Mouse (Mus musculus): Measurements from ENCODE around the gene Ttc13. TPM values are rescaled to one million over a fixed set of nuclear protein-coding genes. Genes with fewer than 3 reads are reported as not detected.

The Ttc13 gene
- 10 to 100 TPM in 1 of 2 experiments, 1 to 10 TPM in 1; 3.7 to 17.1 TPM for polyA plus RNA-seq (2012; fragmentation: generic; extraction: Trizol)

DNA sequence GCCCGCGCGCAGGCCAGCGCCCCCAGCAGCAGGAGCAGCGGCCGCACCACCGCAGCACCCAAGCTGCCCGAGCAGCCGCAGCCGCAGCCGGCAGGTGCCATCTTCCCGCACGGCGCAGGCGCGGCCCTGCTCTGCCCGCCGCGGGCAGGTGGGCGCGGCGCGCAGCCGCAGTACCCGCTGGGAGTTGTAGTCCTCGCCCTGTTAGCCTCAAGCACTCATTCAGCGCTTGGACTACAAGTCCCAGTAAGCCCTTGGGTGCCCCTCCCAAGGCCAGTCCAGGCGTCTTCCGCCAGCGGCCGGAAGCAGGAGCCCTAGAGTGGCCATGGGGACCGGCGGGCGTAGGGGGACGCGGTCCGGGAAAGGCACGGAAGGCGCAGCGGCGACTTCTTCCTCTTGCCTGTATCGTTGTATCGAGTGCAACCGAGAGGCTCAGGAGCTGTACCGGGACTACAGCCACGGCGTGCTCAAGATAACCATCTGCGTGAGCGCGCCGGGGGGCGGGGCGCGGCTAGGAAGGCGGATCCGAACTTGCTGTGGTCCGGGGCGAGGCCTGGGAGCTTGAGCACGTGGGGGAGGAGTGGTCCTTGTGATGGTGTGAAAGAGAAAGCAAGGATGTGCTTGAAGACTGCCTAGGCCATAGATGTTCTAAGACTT, at the start of gene Ttc13, which contains the start of gene Arv1:
Gene Ttc13, minus strand, starts transcription at position 122 of the 654 bp plus-strand sequence.
Gene Arv1, plus strand, starts transcription at position 278 of the 654 bp plus-strand sequence.

DNA sequence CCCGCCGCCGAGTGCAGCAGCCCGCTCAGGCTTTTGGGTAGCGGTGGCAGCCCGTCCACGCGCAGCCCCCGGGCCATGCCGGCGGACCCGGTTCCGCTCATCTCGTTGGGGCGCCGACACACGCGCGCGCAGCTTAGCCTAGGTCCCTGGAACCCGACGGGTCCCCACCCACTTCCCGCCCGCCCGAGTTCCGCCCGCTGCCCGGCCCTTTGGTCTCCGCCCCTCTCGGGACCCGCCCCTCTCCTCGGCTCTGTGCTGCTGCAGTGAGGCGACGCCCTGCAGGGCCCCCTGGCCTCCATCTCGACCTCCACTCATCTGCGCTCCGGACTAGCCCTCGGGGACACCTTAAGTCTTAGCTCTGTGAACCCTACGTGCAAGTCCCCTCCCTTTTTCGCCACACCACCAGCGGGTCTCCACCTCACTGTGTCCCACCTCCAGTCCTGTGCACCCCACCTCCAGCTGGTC, 30.0 kb upstream of the Ttc13 start, which contains the start of gene Fam89a:
Gene Fam89a, minus strand, starts transcription at position 124 of the 465 bp plus-strand sequence.

DNA sequence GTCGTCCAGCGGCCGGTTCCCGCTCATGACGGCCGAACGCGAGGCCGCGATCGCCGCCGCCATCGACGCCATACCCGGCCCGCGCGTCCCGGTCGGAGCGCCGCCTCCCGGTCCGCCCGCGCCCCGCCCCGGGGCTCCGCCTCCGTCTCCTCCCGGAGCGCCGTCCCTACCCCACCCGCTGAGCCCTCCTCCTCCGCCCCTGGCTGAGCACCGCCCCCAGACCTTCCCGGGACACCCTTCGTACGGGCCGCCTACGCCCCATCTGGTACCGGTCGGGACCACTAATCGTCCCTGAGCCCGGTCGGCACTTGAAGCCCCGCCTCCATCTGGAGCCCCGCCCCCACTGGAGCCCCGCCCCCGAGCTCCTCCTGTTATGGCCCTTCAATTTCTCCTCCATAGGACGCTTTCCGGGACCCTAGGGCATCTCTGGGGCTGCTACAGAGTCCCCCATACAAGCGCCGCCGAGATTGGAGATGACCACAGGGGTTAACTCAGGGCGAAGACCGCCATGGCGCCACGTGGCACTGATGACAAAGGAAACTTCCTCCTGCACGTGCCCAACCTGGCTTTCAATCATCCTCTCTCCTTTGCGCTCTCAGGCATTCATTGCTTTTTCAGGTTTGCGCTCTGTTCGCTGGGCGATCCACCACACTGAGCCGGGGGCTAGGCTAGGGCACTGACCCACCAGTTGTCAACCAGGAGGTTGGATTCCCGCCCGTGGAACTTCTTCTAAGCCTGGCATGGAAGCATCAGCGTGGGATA, 58.5 kb downstream of the Ttc13 start, which contains the start of gene 2310022B05Rik:
Gene 2310022B05Rik, minus strand, starts transcription at position 258 of the 762 bp plus-strand sequence.

Other genes starting within 250 kb of the Ttc13 start
- 10 to 100 TPM in 1 of 2 experiments, 1 to 10 TPM in 1; 8.2 to 20.6 TPM for gene Cog2, start 201.2 kb downstream of the Ttc13 start, polyA plus RNA-seq (2012; fragmentation: generic; extraction: Trizol)
- gene Agt, start 152.3 kb downstream of the Ttc13 start, polyA plus RNA-seq (2012; fragmentation: generic; extraction: Trizol): under 1 TPM; 0.06 to 0.47 TPM
- gene Capn9, start 145.9 kb downstream of the Ttc13 start, polyA plus RNA-seq (2012; fragmentation: generic; extraction: Trizol): under 1 TPM in 1 of 2 experiments, not detected in 1; 0.02 TPM
- gene 2310022B05Rik, start 58.6 kb downstream of the Ttc13 start, polyA plus RNA-seq (2012; fragmentation: generic; extraction: Trizol): 10 to 100 TPM; 46.3 to 63.8 TPM
- gene Arv1, start 156 bp upstream of the Ttc13 start, polyA plus RNA-seq (2012; fragmentation: generic; extraction: Trizol): 1 to 10 TPM; 3.6 to 5.2 TPM
- under 1 TPM; 0.02 to 0.26 TPM for gene Fam89a, start 29.8 kb upstream of the Ttc13 start, polyA plus RNA-seq (2012; fragmentation: generic; extraction: Trizol)
- under 1 TPM in 1 of 2 experiments, not detected in 1; under 0.01 TPM for gene Trim67, start 71.1 kb upstream of the Ttc13 start, polyA plus RNA-seq (2012; fragmentation: generic; extraction: Trizol)
- gene Gnpat, start 141.1 kb upstream of the Ttc13 start, polyA plus RNA-seq (2012; fragmentation: generic; extraction: Trizol): 10 to 100 TPM; 25.5 to 43.4 TPM
- gene 2810004N23Rik, start 141.1 kb upstream of the Ttc13 start, polyA plus RNA-seq (2012; fragmentation: generic; extraction: Trizol): 10 to 100 TPM; 11.0 to 14.8 TPM
- 1 to 10 TPM; 2.1 to 5.5 TPM for gene Exoc8, start 175.7 kb upstream of the Ttc13 start, polyA plus RNA-seq (2012; fragmentation: generic; extraction: Trizol)
- 1 to 10 TPM in 1 of 2 experiments, under 1 TPM in 1; 0.75 to 7.4 TPM for gene Sprtn, start 175.9 kb upstream of the Ttc13 start, polyA plus RNA-seq (2012; fragmentation: generic; extraction: Trizol)
- 10 to 100 TPM; 13.0 to 19.8 TPM for gene Egln1, start 227.3 kb upstream of the Ttc13 start, polyA plus RNA-seq (2012; fragmentation: generic; extraction: Trizol)